Mouse (Mus musculus): ENCODE measurements around the gene Adam19.

- TF ChIP-seq MAX (IDR thresholded peaks at IDR 0.05) (no peak), CTCF (IDR thresholded peaks at IDR 0.05; ENCODE audit: control insufficient read depth, insufficient read depth, insufficient read length) (no peak)
Measured at GRCm38 (mm10) chr11:46143342-46143741, 87.5 kb downstream of the Adam19 start.

Data from C2C12 (cell line).